Mouse (Mus musculus): ENCODE measurements at regions not wholly inside any gene's neighbourhood (a gene's known extent, or its start where the extent isn't known, plus 50 kb on each side); places are given as distances from the start of the nearest gene placed in this dataset.

DNA sequence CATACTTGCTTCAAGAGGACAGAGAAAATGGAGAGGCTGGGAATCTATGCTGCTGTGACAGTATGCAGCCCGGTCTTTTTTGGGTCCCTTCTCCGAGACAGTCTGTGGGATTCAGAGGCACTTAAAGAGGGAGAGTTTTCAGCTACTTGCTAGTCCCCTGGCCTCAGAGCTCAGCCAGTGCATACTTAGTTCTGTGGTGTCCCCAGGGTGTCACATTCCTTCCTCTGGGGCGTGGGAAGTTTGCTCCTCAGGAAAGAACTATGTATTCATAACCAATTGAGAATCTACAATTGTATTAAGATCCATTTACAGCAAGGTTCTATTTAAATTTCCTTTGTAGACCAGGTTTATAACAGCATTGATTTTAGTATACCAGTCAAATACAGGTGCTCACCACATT, 1328.1 kb upstream of the Zeb2 start:
- Histone ChIP-seq H3ac (ENCODE audit: control insufficient read depth, insufficient read length) (no peak overlapping the region), H3K36me3 (ENCODE audit: control insufficient read depth, insufficient read depth) (no peaks in the 10 kb centered on the region), H3K4me3 (no peak overlapping the region), H3K79me2 (ENCODE audit: control insufficient read depth, insufficient read depth) (no peaks in the 10 kb centered on the region), H3K4me2 (ENCODE audit: low read depth) (no peak overlapping the region), H3K27me3 (ENCODE audit: control insufficient read depth, insufficient read depth, insufficient read length) (no peaks in the 10 kb centered on the region)
- TF ChIP-seq SRF (IDR thresholded peaks at IDR 0.05; ENCODE audit: control insufficient read depth, insufficient read length, low read depth) (no peak), MYOD1 (IDR thresholded peaks at IDR 0.05; ENCODE audit: control insufficient read depth in 1 of 3, insufficient read length in 2 of 3, low read depth in 2 of 3) (no peak), USF1 (IDR thresholded peaks at IDR 0.05; ENCODE audit: low read depth) (no peak), CEBPB (IDR thresholded peaks at IDR 0.05; ENCODE audit: insufficient read depth, poor library complexity, severe bottlenecking) (no peak), TCF12 (IDR thresholded peaks at IDR 0.05; ENCODE audit: insufficient read depth, poor library complexity, severe bottlenecking) (no peak), POLR2A (IDR thresholded peaks at IDR 0.05; ENCODE audit: insufficient read length, low read depth) (no peak), MAX (IDR thresholded peaks at IDR 0.05; ENCODE audit: low read depth) (no peak), E2F4 (IDR thresholded peaks at IDR 0.05; ENCODE audit: insufficient read depth) (no peak), POLR2AphosphoS2 (IDR thresholded peaks at IDR 0.05; ENCODE audit: insufficient read length, low read depth) (no peak), TCF3 (IDR thresholded peaks at IDR 0.05; ENCODE audit: insufficient read length, low read depth) (no peak)

DNA sequence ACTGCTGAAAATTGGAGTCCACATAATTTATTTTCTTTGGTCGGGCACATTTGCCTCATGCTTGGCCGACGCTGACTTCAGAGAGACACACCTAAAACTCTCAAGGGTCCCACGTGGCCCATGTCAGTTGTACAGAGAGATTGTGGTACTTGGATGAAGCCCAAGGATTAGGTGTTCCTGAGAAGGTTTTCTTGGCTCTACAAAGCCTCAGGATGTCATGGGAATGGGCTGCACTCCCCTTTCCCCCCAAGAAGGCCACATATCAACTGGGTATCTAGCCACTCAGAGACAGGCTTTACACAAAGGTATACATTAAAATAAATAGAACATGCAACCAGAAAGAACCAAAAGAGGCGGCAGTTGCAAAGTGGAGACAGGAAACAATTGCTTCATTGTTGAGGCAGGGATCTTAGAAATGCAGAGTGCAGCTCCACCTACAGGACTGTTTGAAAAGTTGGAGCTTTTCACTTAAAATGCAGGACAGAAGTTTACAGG, 1326.5 kb upstream of the Zeb2 start:
- Histone ChIP-seq H3K79me2 (ENCODE audit: control insufficient read depth, insufficient read depth) (no peaks in the 10 kb centered on the region), H3K36me3 (ENCODE audit: control insufficient read depth, insufficient read depth) (no peaks in the 10 kb centered on the region), H3K4me3 (peak overlapping the region; percentile 14), H3K4me2 (ENCODE audit: low read depth) (peak overlapping the region; percentile 98), H3K27me3 (ENCODE audit: control insufficient read depth, insufficient read depth, insufficient read length) (no peaks in the 10 kb centered on the region), H3ac (ENCODE audit: control insufficient read depth, insufficient read length) (no peak overlapping the region)
- TF ChIP-seq MYOD1 (IDR thresholded peaks at IDR 0.05; ENCODE audit: control insufficient read depth in 1 of 3, insufficient read length in 2 of 3, low read depth in 2 of 3) (no peak), POLR2A (IDR thresholded peaks at IDR 0.05; ENCODE audit: insufficient read length, low read depth) (no peak), SRF (IDR thresholded peaks at IDR 0.05; ENCODE audit: control insufficient read depth, insufficient read length, low read depth) (no peak), REST (IDR thresholded peaks at IDR 0.05; ENCODE audit: insufficient read depth, insufficient read length) (no peak), POLR2AphosphoS2 (IDR thresholded peaks at IDR 0.05; ENCODE audit: insufficient read length, low read depth) (no peak), CEBPB (IDR thresholded peaks at IDR 0.05; ENCODE audit: insufficient read depth, poor library complexity, severe bottlenecking) (peak; percentile 76; the same call in 1 of the 2 replicates), TCF12 (IDR thresholded peaks at IDR 0.05; ENCODE audit: insufficient read depth, poor library complexity, severe bottlenecking) (no peak), MAX (IDR thresholded peaks at IDR 0.05; ENCODE audit: low read depth) (no peak), MYOG (IDR thresholded peaks at IDR 0.05; ENCODE audit: control insufficient read depth in 1 of 3, insufficient read depth in 1 of 3, insufficient read length in 2 of 3, low read depth in 2 of 3) (no peak), TCF3 (IDR thresholded peaks at IDR 0.05; ENCODE audit: insufficient read length, low read depth) (no peak), USF1 (IDR thresholded peaks at IDR 0.05; ENCODE audit: low read depth) (peak; percentile 89)

DNA sequence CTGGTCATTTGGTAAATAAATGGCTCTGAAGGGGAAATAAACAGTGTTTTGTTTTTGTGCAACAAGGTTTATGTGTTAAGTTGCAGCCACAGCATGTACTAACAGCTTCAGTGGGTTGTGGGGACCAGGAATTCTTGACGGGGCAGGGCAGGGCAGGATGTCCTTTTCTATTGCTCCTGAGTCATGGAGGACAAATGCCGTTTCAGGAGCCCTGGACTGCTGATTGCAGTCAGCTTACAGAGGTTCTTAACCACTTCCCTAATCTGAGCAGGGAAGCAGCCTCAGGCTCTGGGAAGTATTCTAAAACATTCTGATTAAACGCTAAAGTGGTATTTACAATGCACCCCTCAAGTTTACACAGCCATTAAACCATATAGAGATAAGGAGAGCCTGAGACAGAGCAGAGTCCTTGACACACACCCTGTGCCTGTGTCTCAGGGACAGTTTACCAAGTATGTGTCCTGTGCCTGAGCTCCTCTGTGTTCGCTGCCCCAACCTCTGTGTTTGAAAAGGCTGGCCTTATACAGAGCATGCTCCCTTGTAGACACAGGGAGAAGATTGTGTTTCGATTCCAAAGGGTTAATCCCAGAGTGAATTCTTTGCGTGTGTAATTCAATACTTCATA, 1326.0 kb upstream of the Zeb2 start:
- Histone ChIP-seq H3K27me3 (ENCODE audit: control insufficient read depth, insufficient read depth, insufficient read length) (no peaks in the 10 kb centered on the region), H3K4me3 (peak overlapping the region; percentile 14)

DNA sequence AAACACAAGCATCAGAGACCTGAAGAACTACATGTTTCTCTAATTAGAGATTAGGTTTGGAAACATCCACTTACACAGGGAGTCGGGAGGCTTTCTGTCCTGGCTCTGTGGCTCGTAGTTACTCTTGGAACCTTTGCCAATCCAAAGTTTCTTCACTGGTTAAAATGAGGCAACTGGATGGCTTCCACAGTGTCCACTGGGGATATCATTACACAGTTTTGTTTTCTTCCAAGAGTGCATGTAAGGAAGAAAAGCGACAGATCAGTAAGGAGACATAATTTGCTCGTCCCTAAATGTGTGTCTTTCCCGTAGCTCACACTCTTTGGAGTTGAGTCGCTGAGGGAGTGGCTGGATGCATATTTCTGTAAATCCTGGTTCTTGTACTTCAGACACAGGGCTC, 1325.4 kb upstream of the Zeb2 start:
- no peaks in the 10 kb centered on the region for H3K27me3 ChIP-seq (ENCODE audit: control insufficient read depth, insufficient read depth, insufficient read length)
- TF ChIP-seq TCF12 (IDR thresholded peaks at IDR 0.05; ENCODE audit: insufficient read depth, poor library complexity, severe bottlenecking) = no peak
- TF ChIP-seq E2F4 (IDR thresholded peaks at IDR 0.05; ENCODE audit: insufficient read depth) = no peak
- TF ChIP-seq MAX (IDR thresholded peaks at IDR 0.05; ENCODE audit: low read depth) = no peak
- TF ChIP-seq POLR2AphosphoS2 (IDR thresholded peaks at IDR 0.05; ENCODE audit: insufficient read length, low read depth) = no peak
- no peak for TF ChIP-seq CEBPB (IDR thresholded peaks at IDR 0.05; ENCODE audit: insufficient read depth, poor library complexity, severe bottlenecking)
- no peak for TF ChIP-seq MYOD1 (IDR thresholded peaks at IDR 0.05; ENCODE audit: control insufficient read depth in 1 of 3, insufficient read length in 2 of 3, low read depth in 2 of 3)
- no peak for TF ChIP-seq USF1 (IDR thresholded peaks at IDR 0.05; ENCODE audit: low read depth)
- TF ChIP-seq SRF (IDR thresholded peaks at IDR 0.05; ENCODE audit: control insufficient read depth, insufficient read length, low read depth) = no peak
- no peak for TF ChIP-seq REST (IDR thresholded peaks at IDR 0.05; ENCODE audit: insufficient read depth, insufficient read length)
- TF ChIP-seq POLR2A (IDR thresholded peaks at IDR 0.05; ENCODE audit: insufficient read length, low read depth) = no peak
- no peak for TF ChIP-seq TCF3 (IDR thresholded peaks at IDR 0.05; ENCODE audit: insufficient read length, low read depth)
- TF ChIP-seq MYOG (IDR thresholded peaks at IDR 0.05; ENCODE audit: control insufficient read depth in 1 of 3, insufficient read depth in 1 of 3, insufficient read length in 2 of 3, low read depth in 2 of 3) = no peak
- no peak overlapping the region for H3ac ChIP-seq (ENCODE audit: control insufficient read depth, insufficient read length)
- peak overlapping the region; percentile 98 for H3K4me2 ChIP-seq (ENCODE audit: low read depth)
- H3K79me2 ChIP-seq (ENCODE audit: control insufficient read depth, insufficient read depth) = no peaks in the 10 kb centered on the region
- no peaks in the 10 kb centered on the region for H3K36me3 ChIP-seq (ENCODE audit: control insufficient read depth, insufficient read depth)
- H3K4me3 ChIP-seq = peak overlapping the region; percentile 14

More for the DNA sequence above, 1326.0 kb upstream of the Zeb2 start:
- Histone ChIP-seq H3K4me2 (ENCODE audit: low read depth) (peak overlapping the region; percentile 98), H3K79me2 (ENCODE audit: control insufficient read depth, insufficient read depth) (no peaks in the 10 kb centered on the region), H3K36me3 (ENCODE audit: control insufficient read depth, insufficient read depth) (no peaks in the 10 kb centered on the region), H3ac (ENCODE audit: control insufficient read depth, insufficient read length) (no peak overlapping the region)
- peak in 1 of 3 experiments; percentile 29 for TF ChIP-seq MYOG (IDR thresholded peaks at IDR 0.05; ENCODE audit: control insufficient read depth in 1 of 3, insufficient read depth in 1 of 3, insufficient read length in 2 of 3, low read depth in 2 of 3)
- peak; percentile 87 for TF ChIP-seq CEBPB (IDR thresholded peaks at IDR 0.05; ENCODE audit: insufficient read depth, poor library complexity, severe bottlenecking)
- peak in 1 of 3 experiments; percentile 13 for TF ChIP-seq MYOD1 (IDR thresholded peaks at IDR 0.05; ENCODE audit: control insufficient read depth in 1 of 3, insufficient read length in 2 of 3, low read depth in 2 of 3)
- no peak for TF ChIP-seq TCF3 (IDR thresholded peaks at IDR 0.05; ENCODE audit: insufficient read length, low read depth)
- no peak for TF ChIP-seq TCF12 (IDR thresholded peaks at IDR 0.05; ENCODE audit: insufficient read depth, poor library complexity, severe bottlenecking)
- peak; percentile 63 for TF ChIP-seq POLR2A (IDR thresholded peaks at IDR 0.05; ENCODE audit: insufficient read length, low read depth)
- no peak for TF ChIP-seq SRF (IDR thresholded peaks at IDR 0.05; ENCODE audit: control insufficient read depth, insufficient read length, low read depth)
